Mouse (Mus musculus) liver, adult (tissue): ENCODE results near the gene Gm9376.

Experiments used
- GATA4 ChIP-seq: IDR thresholded peaks from 2 replicates; pipeline ENCODE4 v1.6.1; 2014; ENCODE audit warnings: mild to moderate bottlenecking, low read length; ENCODE audit not compliant: insufficient replicate concordance

The Gm9376 gene

DNA sequence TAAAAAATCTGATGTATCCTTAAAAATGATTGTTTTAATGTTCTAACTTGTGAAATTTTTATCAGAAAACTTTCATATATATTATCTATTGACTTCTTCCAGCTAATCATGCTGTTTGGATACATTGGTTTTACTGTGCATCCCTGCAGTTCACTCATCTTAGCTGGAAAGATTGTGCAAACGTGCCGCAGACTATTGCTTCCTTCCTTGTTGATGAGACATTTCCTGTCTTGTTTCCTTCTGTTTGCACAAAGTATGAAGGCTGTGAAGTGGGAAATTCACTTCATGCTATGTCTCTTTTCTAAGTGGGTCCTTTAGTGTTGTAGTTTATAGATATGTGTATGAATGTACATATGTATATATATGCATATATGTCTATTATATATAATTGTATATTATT is 25.3 kb upstream of the Gm9376 start:
- no peak for TF ChIP-seq GATA4

DNA sequence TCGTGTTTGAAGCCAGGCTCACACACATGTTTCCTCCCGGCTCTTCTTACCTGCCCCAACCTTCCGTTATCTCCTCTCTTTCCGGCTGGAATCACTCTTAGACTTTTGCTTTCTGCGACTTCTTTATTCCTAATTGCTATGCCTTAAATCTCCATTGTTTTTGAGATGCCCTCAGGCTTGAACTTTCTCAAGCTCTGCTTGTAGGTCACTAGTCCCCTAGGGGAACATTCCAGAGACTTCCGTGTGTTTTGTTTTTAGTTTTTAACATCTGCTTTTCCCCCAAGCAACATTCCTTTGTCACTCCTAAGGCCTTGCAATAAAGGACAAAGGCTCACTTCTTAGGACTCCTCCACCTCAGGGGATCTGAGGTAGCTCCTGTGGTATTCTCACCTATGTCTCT is 13.4 kb upstream of the Gm9376 start:
- no peak for TF ChIP-seq GATA4

DNA sequence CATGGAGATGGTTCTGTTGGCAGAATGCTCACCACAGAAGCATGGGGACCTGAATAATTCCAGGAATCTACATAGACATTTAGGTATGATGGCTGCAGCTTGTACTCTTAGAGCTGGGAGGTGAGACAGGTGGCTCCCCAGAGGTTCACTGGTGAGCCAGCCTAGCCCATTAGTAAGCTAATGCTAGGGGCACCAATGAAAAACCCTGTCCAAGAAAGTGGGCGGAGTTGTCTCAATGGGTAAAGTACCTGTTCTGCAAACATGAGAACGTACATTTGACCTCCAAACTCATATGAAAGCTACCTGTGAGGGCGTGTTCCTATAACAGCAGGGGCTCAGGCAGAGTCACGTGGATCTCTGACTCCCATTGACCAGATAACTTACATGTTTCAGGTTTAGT is 2.1 kb downstream of the Gm9376 start:
- TF ChIP-seq GATA4: no peak

DNA sequence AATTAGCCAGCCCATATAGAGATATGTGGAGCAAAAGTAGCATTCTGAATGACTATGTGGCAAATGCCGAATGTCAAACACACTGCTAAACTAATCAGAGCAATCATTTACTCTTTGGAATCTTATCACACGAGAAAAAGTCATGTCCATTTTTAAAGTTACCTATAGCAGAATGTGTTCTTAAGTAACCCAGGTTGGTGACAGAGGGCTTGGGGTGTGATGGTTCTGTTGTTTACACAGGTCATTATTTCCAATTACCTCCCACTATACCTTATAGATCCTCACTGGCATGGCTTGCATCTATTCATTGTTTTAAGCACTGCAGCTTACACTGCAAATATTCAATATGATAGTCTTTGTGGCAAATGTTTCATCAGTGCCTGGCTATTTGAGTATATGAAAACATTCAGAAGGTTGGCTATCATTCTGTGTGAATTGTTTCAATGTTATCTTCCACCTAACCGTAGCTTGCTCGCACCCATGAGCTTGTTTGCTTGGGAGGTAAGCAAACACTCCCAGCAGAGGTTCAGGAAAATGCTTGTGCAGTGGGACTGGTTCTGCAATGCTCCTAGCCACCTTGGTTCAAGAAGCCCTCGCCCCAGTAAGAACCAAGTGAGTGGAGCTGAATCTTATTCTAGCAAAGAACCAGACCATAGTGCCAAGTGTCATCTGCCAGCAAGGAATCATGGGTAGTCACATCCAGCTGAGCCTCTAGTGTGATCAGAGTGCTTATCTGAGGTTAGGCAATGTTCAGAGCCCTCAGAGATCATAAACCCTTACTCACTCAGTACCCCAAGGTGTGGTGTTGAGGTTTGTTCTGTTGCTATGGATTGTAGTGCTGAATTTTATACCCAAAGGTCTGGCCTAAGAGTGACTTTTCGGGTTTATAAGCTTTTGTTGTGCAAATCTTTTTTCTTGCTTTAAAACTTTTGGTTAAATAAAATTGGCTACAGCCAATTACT is 6.1 kb downstream of the Gm9376 start:
- no peak for TF ChIP-seq GATA4

DNA sequence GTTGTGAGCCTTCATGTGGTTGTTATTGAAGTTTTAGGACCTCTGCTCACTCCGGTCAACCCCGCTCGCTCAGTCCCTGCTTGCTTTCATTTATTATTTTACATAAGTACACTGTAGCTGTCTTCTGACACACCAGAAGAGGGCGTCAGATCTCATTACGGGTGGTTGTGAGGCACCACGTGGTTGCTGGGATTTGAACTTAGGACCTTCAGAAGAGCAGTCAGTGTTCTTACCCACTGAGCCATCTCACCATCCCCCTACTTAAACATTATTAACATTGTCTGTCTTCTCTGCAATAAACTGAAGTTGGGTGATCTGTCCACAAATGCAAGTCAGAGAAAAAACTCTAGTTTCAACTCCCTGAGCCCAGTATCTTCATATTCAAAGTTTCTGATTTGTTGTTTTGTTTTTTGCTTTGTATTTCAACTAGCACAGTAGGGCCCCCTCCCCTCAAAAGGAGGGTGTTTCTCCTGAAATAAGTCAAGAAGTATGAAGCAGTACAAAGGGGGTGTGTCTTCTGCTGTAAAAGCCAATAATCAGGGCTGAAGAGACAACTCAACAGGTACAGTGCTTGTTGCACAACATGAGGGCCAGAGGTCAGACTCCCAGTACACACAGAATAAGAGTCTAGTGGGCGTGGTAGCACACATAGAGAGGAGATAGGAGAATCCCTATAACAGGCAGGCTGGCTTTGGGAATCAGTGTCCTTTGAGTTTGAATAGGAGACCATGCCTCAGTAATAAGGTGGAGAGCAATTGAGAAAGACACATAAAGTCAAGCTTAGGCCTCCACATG is 11.1 kb downstream of the Gm9376 start:
- TF ChIP-seq GATA4: no peak

DNA sequence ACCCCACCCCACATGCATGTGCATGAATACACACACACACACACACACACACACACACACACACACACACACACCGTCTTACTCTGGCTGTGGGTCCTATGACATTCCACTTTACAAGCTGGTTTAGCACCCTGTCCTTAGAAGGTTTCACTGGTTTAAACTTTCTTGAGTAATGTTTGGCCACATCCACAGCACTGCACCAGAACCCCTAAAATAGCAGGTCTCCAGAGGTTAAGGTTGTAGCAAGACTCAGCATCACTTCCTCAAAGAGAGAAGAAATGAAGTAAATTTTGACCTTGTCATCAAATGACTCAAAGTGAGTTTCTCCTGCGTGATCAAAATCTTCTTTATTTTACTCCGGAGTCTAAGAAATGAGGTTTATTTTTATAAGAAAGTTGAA is 15.5 kb downstream of the Gm9376 start:
- no peak for TF ChIP-seq GATA4

DNA sequence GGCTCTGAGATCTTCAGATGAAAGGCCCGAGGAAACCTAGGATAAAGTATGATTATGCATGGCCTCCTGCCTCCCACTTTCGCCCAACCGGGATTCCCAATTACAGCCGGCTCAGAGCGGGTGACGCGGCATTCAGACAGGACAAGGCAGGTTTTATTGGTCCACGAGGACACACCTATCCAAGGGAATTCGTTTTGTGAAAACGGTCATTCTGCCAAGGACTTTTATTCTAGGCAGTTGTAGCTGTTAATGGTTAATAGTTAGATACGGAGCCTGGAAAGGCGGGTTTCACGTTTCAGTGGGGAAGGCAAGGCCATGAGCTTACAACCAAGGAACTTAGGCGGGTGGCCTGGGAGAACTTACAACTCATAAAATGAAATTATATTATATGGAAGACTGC is 16.2 kb downstream of the Gm9376 start:
- TF ChIP-seq GATA4: no peak

DNA sequence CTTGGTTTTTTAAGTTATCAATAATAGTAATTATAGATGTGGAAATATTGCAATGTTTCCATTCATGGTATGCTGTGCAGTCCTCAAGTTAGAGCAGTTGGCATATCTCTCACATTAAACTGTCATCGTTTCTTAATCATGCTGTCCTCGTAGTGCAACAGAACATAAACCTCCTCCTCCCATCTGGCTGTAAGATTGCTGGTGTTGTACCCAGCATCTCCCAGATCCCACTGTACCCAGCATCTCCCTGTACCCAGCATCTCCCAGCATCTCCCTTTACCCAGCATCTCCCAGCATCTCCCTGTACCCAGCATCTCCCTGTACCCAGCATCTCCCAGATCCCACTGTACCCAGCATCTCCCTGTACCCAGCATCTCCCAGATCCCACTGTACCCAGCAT is 19.3 kb downstream of the Gm9376 start:
- TF ChIP-seq GATA4: no peak

DNA sequence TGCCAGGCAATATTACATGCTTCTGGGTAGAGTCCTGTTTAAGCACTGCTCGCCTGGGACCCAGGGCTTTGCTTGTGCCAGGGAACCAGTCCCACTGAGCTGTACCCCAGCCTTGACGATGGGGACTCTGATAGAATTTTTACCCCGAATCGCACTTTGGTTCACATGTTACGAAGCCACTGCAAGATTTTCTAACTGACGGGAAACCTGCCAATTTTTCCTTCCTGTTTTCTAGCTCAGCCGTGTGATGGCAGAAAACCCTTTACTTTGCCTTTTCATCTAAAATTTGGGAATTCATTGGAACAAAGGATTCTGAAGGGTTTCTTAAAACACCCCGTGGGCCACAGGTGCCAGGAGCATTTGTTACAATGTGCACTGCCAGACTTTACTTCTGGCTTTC is 22.4 kb downstream of the Gm9376 start:
- no peak for TF ChIP-seq GATA4

DNA sequence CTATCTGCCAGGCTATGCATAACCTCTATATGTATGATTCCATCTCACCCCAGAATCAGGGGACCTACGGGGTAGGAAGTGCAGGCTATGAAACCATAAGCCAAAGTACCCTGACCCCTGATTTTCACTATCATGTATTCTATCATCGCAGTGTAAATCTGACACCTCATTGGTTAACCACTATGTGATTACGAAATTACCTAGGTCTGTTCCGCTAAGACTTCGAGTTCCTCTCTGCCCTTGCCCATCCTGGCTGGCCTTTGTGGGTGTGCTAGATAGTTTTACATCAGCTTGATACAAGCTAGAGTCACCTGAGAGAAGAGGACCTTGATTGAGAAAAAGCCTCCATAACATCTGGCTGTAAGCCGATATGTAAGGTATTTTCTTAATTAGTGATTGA is 23.2 kb downstream of the Gm9376 start:
- no peak for TF ChIP-seq GATA4

DNA sequence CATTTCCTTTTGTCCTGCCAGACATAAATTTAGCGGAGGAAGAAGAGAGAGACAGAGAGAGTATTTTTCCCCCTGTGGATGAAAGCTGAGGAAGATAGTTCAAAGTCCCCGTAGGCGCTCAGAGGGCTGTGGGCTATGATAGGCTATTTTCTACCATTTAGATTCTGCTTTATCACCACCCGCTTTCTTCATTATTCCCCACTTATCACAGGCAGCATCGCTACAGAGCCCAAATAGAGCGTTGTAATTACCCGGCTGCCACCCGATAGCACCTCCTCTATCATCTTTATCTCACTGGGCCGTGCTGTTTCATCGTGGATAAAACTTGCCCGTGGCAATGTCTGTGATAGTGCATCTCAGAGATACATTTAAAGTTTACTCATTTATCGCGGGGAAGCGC is 35.8 kb downstream of the Gm9376 start:
- TF ChIP-seq GATA4: no peak

DNA sequence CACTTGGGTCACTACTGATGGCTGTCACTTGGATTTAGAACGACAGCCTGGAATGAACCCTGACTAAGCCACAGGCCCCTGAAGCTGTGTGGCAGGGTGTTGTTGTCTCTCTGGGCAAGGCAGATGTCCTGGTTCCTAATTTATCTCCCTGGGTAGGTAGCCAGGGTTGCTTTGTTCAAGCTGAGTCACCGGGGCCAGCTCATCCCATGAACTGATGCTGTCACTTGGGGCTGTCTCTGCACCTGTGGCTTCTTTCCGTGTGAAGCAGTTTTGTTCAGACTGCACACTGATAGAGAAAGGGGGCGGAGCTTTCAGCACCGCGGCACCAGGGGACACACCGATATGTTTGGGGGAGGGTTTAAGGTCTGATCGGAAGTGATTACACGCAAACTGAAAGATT is 37.8 kb downstream of the Gm9376 start:
- TF ChIP-seq GATA4: no peak

DNA sequence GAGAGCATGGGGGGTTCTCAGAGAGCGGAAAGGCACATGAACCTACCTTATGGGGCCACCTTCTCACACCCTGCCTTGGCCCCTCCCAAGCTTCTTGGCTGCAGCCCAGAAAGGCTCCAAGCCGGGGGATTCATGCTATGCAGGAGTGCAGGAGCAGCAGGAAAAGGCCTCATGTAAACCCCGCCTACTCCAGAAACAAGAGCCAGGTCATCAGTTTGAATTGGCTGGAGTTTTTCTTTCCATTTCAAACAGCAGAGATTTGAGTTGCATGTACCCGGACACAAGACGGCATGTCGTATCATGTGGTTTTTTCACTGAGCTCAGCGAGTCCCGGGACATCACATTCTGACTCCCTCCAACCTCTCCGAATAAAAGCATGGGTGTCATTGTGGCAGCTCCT is 39.2 kb downstream of the Gm9376 start:
- no peak for TF ChIP-seq GATA4

DNA sequence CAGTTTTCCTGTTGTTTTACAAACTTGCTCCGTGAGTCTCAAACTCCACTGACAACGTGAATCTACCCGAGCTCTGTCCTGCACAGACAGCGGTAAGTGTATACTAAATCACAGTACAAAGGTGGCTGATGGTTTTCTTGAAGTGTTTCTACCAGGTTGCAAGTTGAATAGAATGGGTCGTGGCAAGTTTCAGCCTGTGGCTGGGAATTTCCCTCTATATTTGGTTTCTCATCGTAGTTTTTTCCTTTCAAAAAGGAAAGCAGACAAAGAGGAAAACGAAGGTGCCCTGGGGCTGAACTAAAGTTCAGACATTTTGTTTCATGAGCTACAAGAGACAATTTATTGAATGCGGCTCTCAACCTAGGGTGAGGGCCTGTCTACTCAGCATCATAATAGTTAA is 40.3 kb downstream of the Gm9376 start:
- no peak for TF ChIP-seq GATA4

DNA sequence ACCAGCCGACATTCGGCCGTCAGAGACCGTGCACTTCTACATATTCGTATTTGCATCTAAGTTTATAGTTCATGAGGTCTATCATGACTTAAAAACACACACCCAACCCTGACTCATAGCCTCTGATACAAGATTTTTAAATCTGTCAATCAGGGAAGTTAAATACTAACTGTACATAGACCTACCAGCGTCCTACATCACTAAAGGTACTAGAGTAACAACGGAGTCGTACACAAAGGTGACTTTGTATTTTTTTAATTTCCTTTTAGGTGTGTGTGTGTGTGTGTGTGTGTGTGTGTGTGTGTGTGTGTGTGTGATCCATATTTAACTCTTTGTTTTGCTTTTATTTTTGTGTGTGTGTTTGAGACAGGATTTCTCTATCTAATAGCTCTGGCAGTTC is 44.9 kb downstream of the Gm9376 start:
- TF ChIP-seq GATA4: no peak

DNA sequence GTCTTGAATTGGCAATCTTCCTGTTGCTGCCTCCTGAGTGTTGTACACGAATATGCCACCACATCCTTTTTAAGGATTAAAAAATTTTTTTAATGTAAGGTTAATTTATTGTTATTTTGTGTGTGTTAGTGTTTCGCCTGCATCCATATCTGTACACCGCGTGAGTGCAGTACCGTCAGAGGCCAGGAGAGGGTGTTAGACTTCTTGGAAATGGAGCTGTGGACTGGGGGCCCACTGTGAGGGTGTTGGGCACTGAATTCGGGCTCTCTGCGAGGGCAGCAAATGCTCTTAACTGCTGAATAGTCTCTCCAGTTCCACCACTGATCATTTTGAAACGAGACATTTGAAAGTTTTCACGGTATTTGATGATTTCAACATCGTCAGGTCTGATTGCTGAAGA is 45.9 kb downstream of the Gm9376 start:
- no peak for TF ChIP-seq GATA4

DNA sequence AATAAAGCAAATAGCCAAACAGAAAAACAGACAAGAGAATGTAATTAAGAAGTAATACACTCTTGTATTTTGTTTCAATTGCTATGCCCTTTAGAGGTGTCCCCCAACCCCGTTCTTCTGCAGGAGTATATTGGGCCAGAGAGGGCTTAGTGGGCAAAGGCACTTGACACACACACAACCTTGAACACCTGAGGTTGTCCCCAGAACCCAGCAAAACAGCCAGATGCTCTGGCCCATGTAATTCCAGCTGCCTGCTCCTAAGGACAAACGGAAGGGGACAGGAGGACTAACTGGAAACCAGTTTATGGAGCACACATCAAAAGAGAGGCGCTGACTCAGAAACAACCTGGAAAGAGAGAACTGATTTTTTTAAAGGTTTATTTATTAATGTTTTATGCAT is 47.2 kb downstream of the Gm9376 start:
- no peak for TF ChIP-seq GATA4

DNA sequence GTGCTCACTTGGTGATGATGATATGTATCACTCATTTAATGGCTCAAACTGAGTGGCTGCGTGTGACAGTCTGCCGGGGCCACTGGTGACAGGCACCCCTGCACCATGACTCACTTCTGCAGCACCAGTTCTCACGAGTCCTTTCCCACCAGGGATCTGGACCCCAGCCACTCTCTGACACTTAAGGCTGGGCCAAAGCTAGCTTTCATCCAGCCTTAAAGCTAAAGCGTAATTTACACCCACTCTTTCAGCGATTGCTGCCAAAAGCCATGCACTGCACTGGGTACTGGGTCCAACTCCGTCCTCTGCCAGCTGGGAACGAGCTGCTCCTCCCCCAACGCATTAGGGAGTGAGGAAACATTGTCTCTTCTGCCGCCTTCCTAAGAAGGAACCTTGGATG is 50.5 kb downstream of the Gm9376 start:
- no peak for TF ChIP-seq GATA4
